Mouse (Mus musculus) midbrain, embryonic 16.5 days (tissue): ENCODE measurements around the gene Spag5. TPM values are rescaled to one million over a fixed set of nuclear protein-coding genes. Genes with fewer than 3 reads are reported as not detected.
A peak's percentile ranks its signal among the peaks of the same experiment; 100 is the strongest.

Experiments
- ATAC-seq: fragments of 200-750 bp; cut with Nextera tagmentation; 2 replicates; pipeline ENCODE4 v1.8.0; 2017; ENCODE audit warnings: moderate TSS enrichment
- H3K27ac ChIP-seq: fragments of 300-500 bp; sonication (generic); 2 replicates; pipeline ENCODE4 v1.5.1; 2014; ENCODE audit warnings: mild to moderate bottlenecking, low read length, mixed read lengths
- H3K27me3 ChIP-seq: fragments of 300-500 bp; sonication (generic); 2 replicates; pipeline ENCODE4 v1.6.1; 2014; ENCODE audit warnings: low read depth, low read length, mixed read lengths; ENCODE audit not compliant: control insufficient read depth, insufficient read depth
- H3K36me3 ChIP-seq: fragments of 300-500 bp; sonication (generic); 2 replicates; pipeline ENCODE4 v1.6.1; 2014; ENCODE audit warnings: mild to moderate bottlenecking, low read length, moderate library complexity, mixed read lengths; ENCODE audit not compliant: control insufficient read depth, insufficient read depth
- H3K4me1 ChIP-seq: fragments of 300-500 bp; sonication (generic); 2 replicates; pipeline ENCODE4 v1.6.1; 2014; ENCODE audit warnings: mild to moderate bottlenecking, low read length, mixed read lengths; ENCODE audit not compliant: control insufficient read depth, insufficient read depth
- H3K4me2 ChIP-seq: fragments of 300-500 bp; sonication (generic); 2 replicates; pipeline ENCODE4 v1.6.1; 2014; ENCODE audit warnings: mild to moderate bottlenecking, low read length, mixed read lengths
- H3K4me3 ChIP-seq: fragments of 300-500 bp; sonication (generic); 2 replicates; pipeline ENCODE4 v1.5.1; 2014; ENCODE audit warnings: low read depth, mild to moderate bottlenecking, low read length, moderate library complexity, mixed read lengths
- H3K9ac ChIP-seq: fragments of 300-500 bp; sonication (generic); 2 replicates; pipeline ENCODE4 v1.6.1; 2014; ENCODE audit warnings: low read depth, low read length, mixed read lengths
- H3K9me3 ChIP-seq: fragments of 300-500 bp; sonication (generic); replicated peaks from 2 replicates; pipeline ENCODE4 v1.6.1; 2014; ENCODE audit warnings: mild to moderate bottlenecking, low read length, mixed read lengths; ENCODE audit not compliant: control insufficient read depth, poor library complexity, severe bottlenecking
- WGBS: fragments of 180-500 bp; shearing (Covaris S2); extraction: QIAGEN DNeasy Blood & Tissue Kit; methylation state at CpG from one replicate; pipeline ENCODE4 v1.1.7; 2014; 5-methylcytosine and 5-hydroxymethylcytosine counted together
- polyA plus RNA-seq: library from polyadenylated mRNA; unstranded; fragments of >200 nt; fragmentation: Nextera tagmentation; extraction: Ambion mirVana; gene quantifications from 2 replicates; pipeline ENCODE4 v1.2.1, GENCODE M21; 2015

The Spag5 gene
- polyA plus RNA-seq, 1 experiment from 2014 or later: 4.2 TPM

- Histone ChIP-seq H3K4me3 (no peak overlapping the region), H3K9me3 (no peaks in the 10 kb centered on the region), H3K27ac (no peak overlapping the region), H3K9ac (no peak overlapping the region), H3K4me2 (no peak overlapping the region), H3K4me1 (no peaks in the 10 kb centered on the region), H3K36me3 (no peaks in the 10 kb centered on the region), H3K27me3 (no peaks in the 10 kb centered on the region)
- WGBS: 96% methylated on average over 2 of the region's 2 CpGs
- ATAC-seq: no peak
Observed at GRCm38 (mm10) chr11:78313662-78314061, 12.3 kb downstream of the Spag5 start.

DNA sequence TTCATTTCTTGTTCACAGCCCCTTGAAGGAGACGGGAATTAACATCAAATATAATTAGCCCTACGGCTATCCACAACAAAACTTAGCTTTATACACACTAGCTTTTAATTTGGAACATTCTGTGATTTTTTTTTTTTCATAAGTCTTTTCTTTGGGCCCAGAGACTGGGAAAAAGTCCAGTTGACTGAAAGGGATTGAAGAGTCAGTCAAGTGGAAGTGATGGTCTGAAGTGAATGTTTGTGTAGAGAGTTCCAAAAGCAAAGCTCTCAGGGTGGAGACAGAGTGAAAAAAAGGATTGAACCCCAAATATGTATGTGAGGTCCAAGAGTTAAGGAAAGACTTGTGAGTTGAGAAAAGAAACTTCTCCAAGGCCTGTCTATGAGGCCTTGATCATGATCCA is 17.1 kb downstream of the Spag5 start:
- no peaks in the 10 kb centered on the region for H3K27me3 ChIP-seq
- peaks cover 6% of the 10 kb centered on the region; the same call in 1 of the 2 replicates for H3K4me1 ChIP-seq
- 92% methylated on average over 2 of the region's 2 CpGs for WGBS
- no peak overlapping the region for H3K9ac ChIP-seq
- H3K4me2 ChIP-seq: no peak overlapping the region
- no peaks in the 10 kb centered on the region for H3K36me3 ChIP-seq
- H3K4me3 ChIP-seq: no peak overlapping the region
- no peak overlapping the region for H3K27ac ChIP-seq
- H3K9me3 ChIP-seq: no peaks in the 10 kb centered on the region
- ATAC-seq: no peak

GRCm38 (mm10) chr11:78322076-78322831 is 20.9 kb downstream of the Spag5 start:
- Histone ChIP-seq H3K27me3 (no peaks in the 10 kb centered on the region), H3K4me2 (peak overlapping the region; percentile 41), H3K36me3 (no peaks in the 10 kb centered on the region), H3K4me1 (peaks cover 8% of the 10 kb centered on the region; the same call in 1 of the 2 replicates), H3K27ac (peak overlapping the region; percentile 77), H3K9me3 (no peaks in the 10 kb centered on the region), H3K9ac (0 out of 2 replicates have a peak overlapping the region, but pooled peaks have one; percentile 28), H3K4me3 (peak overlapping the region; percentile 21; the same call in 1 of the 2 replicates)
- peak; percentile 56; the same call in 1 of the 2 replicates for ATAC-seq
- 54% methylated on average over 2 of the region's 2 CpGs for WGBS

GRCm38 (mm10) chr11:78322860-78323259 is 21.5 kb downstream of the Spag5 start, which contains the start of gene Aldoc:
Gene Aldoc, plus strand, starts transcription at chr11:78322968.
- H3K4me1 ChIP-seq: peaks cover 8% of the 10 kb centered on the region; the same call in 1 of the 2 replicates
- peak within 1 kb of the TSS; percentile 28 for H3K9ac ChIP-seq
- H3K4me2 ChIP-seq: peak within 1 kb of the TSS; percentile 41
- H3K36me3 ChIP-seq: no peaks in the 10 kb centered on the region
- ATAC-seq: peak; percentile 87
- H3K27me3 ChIP-seq: no peaks in the 10 kb centered on the region
- H3K9me3 ChIP-seq: no peaks in the 10 kb centered on the region
- H3K4me3 ChIP-seq: peak within 1 kb of the TSS; percentile 21
- peak within 1 kb of the TSS; percentile 77 for H3K27ac ChIP-seq
- WGBS: 8% methylated on average over 15 of the region's 15 CpGs

GRCm38 (mm10) chr11:78324000-78324785 is 22.9 kb downstream of the Spag5 start:
- H3K9me3 ChIP-seq: no peaks in the 10 kb centered on the region
- peak overlapping the region; percentile 22 for H3K4me2 ChIP-seq
- H3K4me1 ChIP-seq: peaks cover 12% of the 10 kb centered on the region
- no peaks in the 10 kb centered on the region for H3K27me3 ChIP-seq
- peak overlapping the region; percentile 77; the same call in 1 of the 2 replicates for H3K27ac ChIP-seq
- no peak for ATAC-seq
- no peak overlapping the region for H3K4me3 ChIP-seq
- WGBS: 85% methylated on average over 15 of the region's 15 CpGs
- no peaks in the 10 kb centered on the region for H3K36me3 ChIP-seq
- 0 out of 2 replicates have a peak overlapping the region, but pooled peaks have one; percentile 28 for H3K9ac ChIP-seq

DNA sequence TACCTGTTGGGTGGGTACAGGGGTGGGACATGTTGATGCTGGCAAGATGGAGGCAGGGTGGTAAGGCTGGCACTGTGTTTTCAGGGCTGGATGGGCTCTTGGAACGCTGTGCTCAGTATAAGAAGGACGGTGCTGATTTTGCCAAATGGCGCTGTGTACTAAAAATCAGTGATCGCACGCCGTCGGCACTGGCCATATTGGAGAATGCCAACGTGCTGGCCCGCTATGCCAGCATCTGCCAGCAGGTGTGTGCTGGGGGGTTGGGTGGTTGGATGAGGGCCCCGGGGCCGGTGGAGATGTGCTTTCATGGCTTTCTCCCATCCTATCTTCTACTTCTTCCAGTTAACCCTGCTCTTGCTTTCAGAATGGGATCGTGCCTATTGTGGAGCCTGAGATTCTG is 23.6 kb downstream of the Spag5 start:
- WGBS: 92% methylated on average over 12 of the region's 12 CpGs
- Histone ChIP-seq H3K4me1 (peaks cover 18% of the 10 kb centered on the region), H3K9ac (no peak overlapping the region), H3K9me3 (no peaks in the 10 kb centered on the region), H3K4me2 (peak overlapping the region; percentile 22; the same call in 1 of the 2 replicates), H3K27ac (no peak overlapping the region), H3K27me3 (no peaks in the 10 kb centered on the region), H3K36me3 (no peaks in the 10 kb centered on the region), H3K4me3 (no peak overlapping the region)
- ATAC-seq: no peak

DNA sequence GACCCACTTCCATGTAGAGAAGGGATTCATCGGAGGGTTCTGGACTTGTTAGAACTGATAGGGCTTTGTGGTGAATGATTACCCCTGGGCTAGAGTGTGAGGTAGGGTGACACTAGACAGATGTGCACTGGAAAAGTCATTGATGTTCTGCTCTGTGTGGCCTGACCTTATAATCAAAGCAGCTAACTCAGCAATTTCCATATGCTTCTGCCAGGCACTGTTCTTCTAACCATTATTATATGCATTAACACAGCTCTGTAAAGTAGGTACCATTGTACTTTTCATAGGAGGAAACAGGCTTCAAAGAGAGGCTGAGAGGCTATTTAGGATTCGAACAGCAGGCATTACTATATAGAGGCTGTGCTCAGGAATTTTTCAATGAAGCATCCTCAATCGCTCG is 25.9 kb downstream of the Spag5 start:
- Histone ChIP-seq H3K4me3 (no peak overlapping the region), H3K36me3 (no peaks in the 10 kb centered on the region), H3K27me3 (no peaks in the 10 kb centered on the region), H3K4me2 (no peak overlapping the region), H3K4me1 (peaks cover 18% of the 10 kb centered on the region), H3K27ac (no peak overlapping the region), H3K9ac (no peak overlapping the region), H3K9me3 (no peaks in the 10 kb centered on the region)
- ATAC-seq: no peak
- WGBS: 90% methylated on average over 4 of the region's 4 CpGs

- Histone ChIP-seq H3K4me1 (peaks cover 15% of the 10 kb centered on the region), H3K27me3 (no peaks in the 10 kb centered on the region), H3K4me3 (peak within 1 kb of the TSS; percentile 89), H3K4me2 (peak within 1 kb of the TSS; percentile 81), H3K9ac (peak within 1 kb of the TSS; percentile 88), H3K36me3 (peaks cover 3% of the 10 kb centered on the region; the same call in 1 of the 2 replicates), H3K9me3 (no peaks in the 10 kb centered on the region), H3K27ac (peak within 1 kb of the TSS; percentile 73)
- 12% methylated on average over 37 of the region's 37 CpGs for WGBS
- ATAC-seq: peak; percentile 97
Observed at GRCm38 (mm10) chr11:78327634-78328511, 26.5 kb downstream of the Spag5 start, which contains the start of gene Pigs. Gene Pigs, plus strand, starts transcription at chr11:78328415.
